Mouse (Mus musculus): ENCODE results near the gene B230118H07Rik. TPM values are rescaled to one million over a fixed set of nuclear protein-coding genes. Genes with fewer than 3 reads are reported as not detected.

B230118H07Rik gene
- total RNA-seq, 1 experiment: 20.2 TPM

- no peak for DNase-seq (ENCODE audit: low read depth, low spot score)
Observed at GRCm38 (mm10) chr2:101615464-101616305, 33.6 kb downstream of the B230118H07Rik start.

GRCm38 (mm10) chr2:101610861-101611260 lies 38.5 kb downstream of the B230118H07Rik start:
- H3K36me3 ChIP-seq (ENCODE audit: control insufficient read depth, insufficient read depth, low read length, poor library complexity, severe bottlenecking): no peaks in the 10 kb centered on the region
- no peak overlapping the region for H3K9ac ChIP-seq (ENCODE audit: insufficient read depth, low read depth, low read length, poor library complexity, severe bottlenecking)
- H3K9me3 ChIP-seq (ENCODE audit: control insufficient read depth, insufficient read depth, low read depth, low read length): no peaks in the 10 kb centered on the region
- H3K4me3 ChIP-seq (ENCODE audit: insufficient read depth in 1 of 2, low read depth in 1 of 2, low read length in 2 of 2, poor library complexity in 1 of 2, severe bottlenecking in 1 of 2): no peak overlapping the region
- in situ Hi-C loops (cut with MboI; ENCODE audit: low sequenced_read_pairs in 2 of 2, unreplicated experiment in 2 of 2): no loop called here
- no peak overlapping the region for H3K27ac ChIP-seq (ENCODE audit: insufficient read depth, low read depth, low read length, poor library complexity, severe bottlenecking)
- no peaks in the 10 kb centered on the region for H3K4me1 ChIP-seq (ENCODE audit: control insufficient read depth in 2 of 2, insufficient read depth in 2 of 2, low read length in 2 of 2, poor library complexity in 1 of 2)
- DNase-seq (ENCODE audit: low read depth, low spot score): no peak
- no peak for TF ChIP-seq HCFC1 (IDR thresholded peaks at IDR 0.05; ENCODE audit: borderline replicate concordance, insufficient read depth, low read length)
- TF ChIP-seq CHD2 (IDR thresholded peaks at IDR 0.05; ENCODE audit: low read depth, low read length): no peak
- TF ChIP-seq MAFK (IDR thresholded peaks at IDR 0.05; ENCODE audit: insufficient read depth, low read depth, low read length): no peak
- no peak for TF ChIP-seq ZC3H11A (IDR thresholded peaks at IDR 0.05; ENCODE audit: borderline replicate concordance, low read depth, low read length)
- no peak for TF ChIP-seq ZNF384 (IDR thresholded peaks at IDR 0.05; ENCODE audit: low read depth, low read length)

More at GRCm38 (mm10) chr2:101615464-101616305, 33.6 kb downstream of the B230118H07Rik start:
- H3K27ac ChIP-seq (ENCODE audit: insufficient read depth, low read depth, low read length, poor library complexity, severe bottlenecking): no peak overlapping the region
- no peak overlapping the region for H3K4me3 ChIP-seq (ENCODE audit: insufficient read depth in 1 of 2, low read depth in 1 of 2, low read length in 2 of 2, poor library complexity in 1 of 2, severe bottlenecking in 1 of 2)
- H3K36me3 ChIP-seq (ENCODE audit: control insufficient read depth, insufficient read depth, low read length, poor library complexity, severe bottlenecking): no peaks in the 10 kb centered on the region
- TF ChIP-seq MAFK (IDR thresholded peaks at IDR 0.05; ENCODE audit: insufficient read depth, low read depth, low read length): no peak
- TF ChIP-seq ZNF384 (IDR thresholded peaks at IDR 0.05; ENCODE audit: low read depth, low read length): no peak
- TF ChIP-seq CHD2 (IDR thresholded peaks at IDR 0.05; ENCODE audit: low read depth, low read length): no peak
- TF ChIP-seq ZC3H11A (IDR thresholded peaks at IDR 0.05; ENCODE audit: borderline replicate concordance, low read depth, low read length): no peak
- TF ChIP-seq HCFC1 (IDR thresholded peaks at IDR 0.05; ENCODE audit: borderline replicate concordance, insufficient read depth, low read length): no peak
- H3K4me1 ChIP-seq (ENCODE audit: control insufficient read depth in 2 of 2, insufficient read depth in 2 of 2, low read length in 2 of 2, poor library complexity in 1 of 2): no peaks in the 10 kb centered on the region
- no peaks in the 10 kb centered on the region for H3K9me3 ChIP-seq (ENCODE audit: control insufficient read depth, insufficient read depth, low read depth, low read length)
- H3K9ac ChIP-seq (ENCODE audit: insufficient read depth, low read depth, low read length, poor library complexity, severe bottlenecking): no peak overlapping the region
- in situ Hi-C loops (cut with MboI; ENCODE audit: low sequenced_read_pairs in 2 of 2, unreplicated experiment in 2 of 2): no loop called here

GRCm38 (mm10) chr2:101608232-101608894 lies 41.0 kb downstream of the B230118H07Rik start:
- H3K9me3 ChIP-seq (ENCODE audit: control insufficient read depth, insufficient read depth, low read depth, low read length): no peaks in the 10 kb centered on the region
- in situ Hi-C loops (cut with MboI; ENCODE audit: low sequenced_read_pairs in 2 of 2, unreplicated experiment in 2 of 2): no loop called here
- TF ChIP-seq MAFK (IDR thresholded peaks at IDR 0.05; ENCODE audit: insufficient read depth, low read depth, low read length) (no peak), ZC3H11A (IDR thresholded peaks at IDR 0.05; ENCODE audit: borderline replicate concordance, low read depth, low read length) (no peak), ZNF384 (IDR thresholded peaks at IDR 0.05; ENCODE audit: low read depth, low read length) (no peak), HCFC1 (IDR thresholded peaks at IDR 0.05; ENCODE audit: borderline replicate concordance, insufficient read depth, low read length) (no peak), CHD2 (IDR thresholded peaks at IDR 0.05; ENCODE audit: low read depth, low read length) (no peak)
- no peaks in the 10 kb centered on the region for H3K36me3 ChIP-seq (ENCODE audit: control insufficient read depth, insufficient read depth, low read length, poor library complexity, severe bottlenecking)
- H3K4me1 ChIP-seq (ENCODE audit: control insufficient read depth in 2 of 2, insufficient read depth in 2 of 2, low read length in 2 of 2, poor library complexity in 1 of 2): no peaks in the 10 kb centered on the region; a peak in 1 of 4 replicates
- no peak for DNase-seq (ENCODE audit: low read depth, low spot score)
- no peak overlapping the region for H3K4me3 ChIP-seq (ENCODE audit: insufficient read depth in 1 of 2, low read depth in 1 of 2, low read length in 2 of 2, poor library complexity in 1 of 2, severe bottlenecking in 1 of 2)
- H3K9ac ChIP-seq (ENCODE audit: insufficient read depth, low read depth, low read length, poor library complexity, severe bottlenecking): no peak overlapping the region
- H3K27ac ChIP-seq (ENCODE audit: insufficient read depth, low read depth, low read length, poor library complexity, severe bottlenecking): no peak overlapping the region

GRCm38 (mm10) chr2:101603099-101603498 lies 46.2 kb downstream of the B230118H07Rik start:
- H3K36me3 ChIP-seq (ENCODE audit: control insufficient read depth, insufficient read depth, low read length, poor library complexity, severe bottlenecking): no peaks in the 10 kb centered on the region

More at GRCm38 (mm10) chr2:101603099-101603498, 46.2 kb downstream of the B230118H07Rik start:
- Histone ChIP-seq H3K9ac (ENCODE audit: insufficient read depth, low read depth, low read length, poor library complexity, severe bottlenecking) (no peak overlapping the region), H3K4me3 (ENCODE audit: insufficient read depth in 1 of 2, low read depth in 1 of 2, low read length in 2 of 2, poor library complexity in 1 of 2, severe bottlenecking in 1 of 2) (no peak overlapping the region), H3K4me1 (ENCODE audit: control insufficient read depth in 2 of 2, insufficient read depth in 2 of 2, low read length in 2 of 2, poor library complexity in 1 of 2) (peaks cover 0 to 2% of the 10 kb centered on the region in 2 experiments; a peak in 1 of 4 replicates), H3K27ac (ENCODE audit: insufficient read depth, low read depth, low read length, poor library complexity, severe bottlenecking) (no peak overlapping the region), H3K9me3 (ENCODE audit: control insufficient read depth, insufficient read depth, low read depth, low read length) (no peaks in the 10 kb centered on the region)
- peak; percentile 19 for DNase-seq (ENCODE audit: low read depth, low spot score)
- TF ChIP-seq MAFK (IDR thresholded peaks at IDR 0.05; ENCODE audit: insufficient read depth, low read depth, low read length) (peak; percentile 96), HCFC1 (IDR thresholded peaks at IDR 0.05; ENCODE audit: borderline replicate concordance, insufficient read depth, low read length) (no peak)
- in situ Hi-C loops (cut with MboI; ENCODE audit: low sequenced_read_pairs in 2 of 2, unreplicated experiment in 2 of 2): no loop called here
